Mouse (Mus musculus) 3134 (cell line): ENCODE results near the gene Igdcc4.

Experiments
- DNase-seq: peaks from one replicate; pipeline ENCODE4 v3.0.0-alpha.2; 2011; ENCODE audit warnings: low spot score; ENCODE audit not compliant: insufficient read length; ENCODE audit errors: extremely low read depth

Gene Igdcc4

DNA sequence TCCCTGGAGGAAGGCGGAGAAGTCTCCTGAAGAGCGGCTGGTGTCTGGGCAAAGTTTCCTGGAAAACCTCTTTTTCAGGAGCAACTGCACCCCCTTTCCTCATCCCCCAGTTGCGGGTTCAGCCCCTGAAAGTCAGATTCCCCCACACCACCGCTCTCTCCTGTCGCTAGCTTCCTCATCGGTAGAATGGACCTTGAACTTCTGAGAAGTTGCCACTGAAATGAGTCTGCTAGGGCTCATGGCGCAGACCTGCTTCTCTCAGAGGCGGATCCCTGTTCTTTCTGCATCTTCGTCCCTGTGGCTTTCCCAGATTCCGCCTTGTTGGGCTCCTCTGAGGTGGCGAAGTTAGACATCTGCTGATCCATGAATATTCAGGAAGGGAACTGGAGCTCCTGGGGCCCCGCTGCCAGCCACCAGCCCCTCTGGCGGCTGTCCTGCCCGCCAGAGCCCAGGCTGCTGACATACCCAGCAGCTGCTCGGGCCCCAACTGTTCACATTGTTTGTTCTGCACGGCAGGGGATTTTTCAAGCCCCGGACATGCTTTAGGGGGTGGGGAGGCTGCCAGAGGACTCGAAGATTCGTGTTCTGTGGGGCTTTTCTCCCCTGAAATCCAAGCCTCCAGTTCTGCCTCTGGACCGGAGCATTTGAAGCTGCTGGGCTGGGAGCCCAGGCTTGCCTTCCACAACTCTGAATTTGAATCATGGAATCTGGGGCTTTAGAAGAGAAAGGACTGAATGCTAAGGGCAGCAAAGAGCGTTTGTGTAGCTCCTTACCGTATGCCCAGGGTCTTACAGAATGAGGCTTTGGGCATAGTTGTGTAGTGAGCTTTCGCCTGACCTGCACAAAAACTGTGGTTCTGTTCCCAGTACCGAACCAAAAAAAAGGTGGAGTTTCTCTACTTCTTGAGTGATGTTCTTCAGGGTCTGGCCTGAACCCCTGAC is 8.1 kb downstream of the Igdcc4 start:
- no peak for DNase-seq

DNA sequence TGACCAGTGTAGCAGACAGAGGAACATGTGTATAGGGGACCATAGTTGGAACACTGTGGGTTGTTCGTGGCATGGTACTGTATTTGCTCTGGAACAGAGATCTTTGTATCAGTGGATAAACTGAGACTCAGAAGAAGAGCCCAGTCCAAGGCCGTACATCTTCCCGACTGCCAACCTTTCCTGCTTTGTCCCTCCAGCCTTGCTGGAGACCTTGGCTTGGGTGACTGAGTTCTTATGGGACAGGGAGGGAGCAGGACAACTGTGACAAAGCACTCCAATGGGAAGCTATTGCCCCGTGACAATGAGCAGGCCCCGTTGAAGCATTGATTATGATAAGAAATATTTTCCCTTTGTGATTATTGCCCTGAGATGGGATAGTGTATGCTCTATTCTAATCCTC is 10.4 kb downstream of the Igdcc4 start:
- no peak for DNase-seq

DNA sequence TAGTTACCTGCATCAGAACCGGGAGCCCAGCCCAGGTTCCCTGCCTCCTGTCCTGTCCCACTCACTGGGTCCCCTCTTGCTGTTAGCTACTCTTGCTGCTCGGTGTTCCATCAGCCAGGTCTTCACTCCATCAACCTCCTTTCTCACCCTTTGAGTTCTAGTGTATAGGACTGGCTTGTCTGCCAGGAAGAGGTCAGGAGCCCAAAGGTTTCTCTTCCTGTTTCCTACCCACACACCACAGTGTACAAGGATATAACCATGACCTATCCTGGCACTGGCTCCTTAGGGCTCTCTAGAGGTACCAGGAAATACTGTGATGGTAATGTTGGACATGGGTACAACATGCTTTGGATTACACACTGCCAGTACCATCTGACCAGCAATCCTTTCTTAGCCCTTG is 12.4 kb downstream of the Igdcc4 start:
- no peak for DNase-seq

DNA sequence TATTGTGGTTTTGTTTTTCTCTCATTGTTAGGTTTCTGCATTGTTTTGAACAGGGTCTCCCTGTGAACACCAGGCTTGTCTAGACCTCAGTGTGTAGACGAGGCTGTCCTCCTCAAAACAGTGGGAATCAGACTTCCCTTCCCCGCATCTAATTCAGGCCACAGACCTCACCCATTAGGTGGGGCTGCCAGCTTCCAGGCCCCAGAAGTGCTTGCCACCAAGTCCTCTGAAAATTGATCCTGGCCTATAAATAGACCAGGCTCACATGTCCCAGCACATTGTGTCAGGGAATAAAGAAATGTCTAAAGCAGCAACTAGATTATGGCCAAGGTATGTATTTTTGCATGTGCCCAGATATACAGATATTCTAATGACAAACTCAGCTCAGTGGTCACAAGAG is 14.6 kb downstream of the Igdcc4 start:
- DNase-seq = no peak

DNA sequence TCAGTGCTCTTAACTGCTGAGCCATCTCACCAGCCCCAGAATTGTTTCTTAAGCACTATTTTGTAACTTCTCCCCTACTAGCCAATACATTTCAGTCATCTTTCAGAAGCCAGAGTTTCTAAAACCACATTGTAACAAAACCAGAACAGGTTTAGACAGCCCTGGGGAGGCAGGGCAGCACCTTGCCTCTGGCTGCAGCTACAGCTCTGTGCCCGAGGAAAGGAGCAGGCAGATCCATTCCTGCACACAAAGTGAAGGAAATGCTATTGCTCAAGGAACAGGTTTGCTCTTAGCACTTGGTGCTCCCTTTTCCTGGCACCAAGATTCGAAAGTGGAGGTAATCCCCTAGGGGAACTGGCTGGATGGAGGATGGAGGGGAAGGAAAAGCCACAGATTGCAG is 16.2 kb downstream of the Igdcc4 start:
- DNase-seq = no peak

DNA sequence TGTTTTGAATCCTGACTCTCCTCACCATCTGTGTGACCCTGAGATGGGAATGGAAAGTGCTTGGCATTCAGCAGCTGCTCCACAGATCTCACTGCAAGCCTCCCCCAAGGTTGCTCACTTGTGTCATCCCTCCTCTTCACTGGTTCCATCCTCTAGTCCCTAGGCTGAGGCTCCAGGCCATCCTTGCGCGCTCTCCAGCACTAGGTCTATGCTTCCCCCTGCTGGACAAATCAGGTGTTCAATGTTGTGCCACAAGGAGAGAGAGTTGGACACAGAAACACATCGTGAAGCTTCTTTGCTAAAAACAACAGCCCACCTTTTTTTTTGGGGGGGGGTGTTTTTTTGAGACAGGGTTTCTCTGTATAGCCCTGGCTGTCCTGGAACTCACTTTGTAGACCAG is 19.6 kb downstream of the Igdcc4 start:
- DNase-seq = no peak

DNA sequence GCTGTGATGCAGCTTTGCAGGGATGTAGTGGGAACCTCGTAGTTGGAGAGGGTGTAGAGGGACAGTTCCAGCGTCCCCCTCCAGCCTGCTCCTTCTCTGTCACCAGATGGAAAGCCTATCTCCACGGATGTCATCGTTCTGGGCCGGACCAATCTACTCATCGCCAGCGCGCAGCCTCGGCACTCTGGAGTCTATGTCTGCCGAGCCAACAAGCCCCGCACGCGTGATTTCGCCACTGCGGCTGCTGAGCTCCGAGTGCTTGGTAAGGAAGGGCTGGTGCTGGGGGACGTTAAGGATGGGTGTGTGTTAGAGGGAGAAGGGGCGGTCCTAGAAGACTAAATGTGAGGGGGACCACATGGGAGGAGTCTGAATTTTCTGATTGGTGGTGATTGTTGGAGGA is 21.3 kb downstream of the Igdcc4 start:
- no peak for DNase-seq

DNA sequence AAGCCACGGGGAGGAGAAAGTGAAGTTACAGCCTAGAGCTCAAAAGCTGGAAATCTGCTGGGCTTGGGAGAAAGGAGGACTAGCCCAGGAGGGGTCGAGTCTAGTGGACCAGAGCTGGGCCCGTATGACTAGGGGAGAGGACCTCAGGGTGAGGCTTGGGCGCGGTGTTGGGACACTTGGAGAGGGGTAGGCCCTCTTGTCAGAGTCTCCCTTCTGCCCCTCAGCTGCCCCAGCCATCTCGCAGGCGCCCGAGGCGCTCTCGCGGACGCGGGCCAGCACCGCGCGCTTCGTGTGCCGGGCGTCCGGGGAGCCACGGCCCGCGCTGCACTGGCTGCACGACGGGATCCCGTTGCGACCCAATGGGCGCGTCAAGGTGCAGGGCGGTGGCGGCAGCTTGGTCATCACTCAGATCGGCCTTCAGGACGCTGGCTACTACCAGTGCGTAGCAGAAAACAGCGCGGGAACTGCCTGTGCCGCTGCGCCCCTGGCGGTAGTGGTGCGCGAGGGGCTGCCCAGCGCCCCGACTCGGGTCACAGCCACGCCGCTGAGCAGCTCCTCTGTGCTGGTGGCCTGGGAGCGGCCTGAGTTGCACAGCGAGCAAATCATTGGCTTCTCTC is 22.4 kb downstream of the Igdcc4 start:
- no peak for DNase-seq

DNA sequence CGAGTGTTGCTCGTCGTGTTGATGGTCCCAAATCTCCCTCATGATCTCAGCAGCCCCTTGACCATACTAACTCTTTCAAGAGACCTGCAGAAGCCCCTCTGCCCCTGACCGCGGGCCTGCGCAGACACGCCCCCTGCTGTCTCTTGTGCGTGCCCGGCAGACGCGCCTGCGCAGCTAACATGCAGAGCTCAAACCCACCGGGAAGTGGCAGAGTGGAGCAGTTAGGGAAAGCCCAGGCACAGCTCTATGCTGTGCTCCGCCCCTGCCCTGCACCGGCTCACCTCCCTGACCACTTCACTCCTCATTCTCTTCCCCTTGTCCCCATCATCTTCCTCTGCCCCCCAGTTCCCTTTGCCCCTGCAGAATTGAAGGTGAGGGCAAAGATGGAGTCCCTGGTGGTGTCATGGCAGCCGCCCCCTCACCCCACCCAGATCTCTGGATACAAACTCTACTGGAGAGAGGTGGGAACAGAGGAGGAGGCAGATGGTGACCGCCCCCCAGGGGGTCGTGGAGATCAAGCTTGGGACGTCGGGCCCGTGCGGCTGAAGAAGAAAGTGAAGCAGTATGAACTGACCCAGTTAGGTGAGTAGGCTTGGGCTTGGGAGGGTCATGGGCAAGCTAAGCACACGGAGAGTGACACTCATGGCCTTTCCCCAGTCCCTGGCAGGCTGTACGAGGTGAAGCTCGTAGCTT is 27.0 kb downstream of the Igdcc4 start:
- no peak for DNase-seq

DNA sequence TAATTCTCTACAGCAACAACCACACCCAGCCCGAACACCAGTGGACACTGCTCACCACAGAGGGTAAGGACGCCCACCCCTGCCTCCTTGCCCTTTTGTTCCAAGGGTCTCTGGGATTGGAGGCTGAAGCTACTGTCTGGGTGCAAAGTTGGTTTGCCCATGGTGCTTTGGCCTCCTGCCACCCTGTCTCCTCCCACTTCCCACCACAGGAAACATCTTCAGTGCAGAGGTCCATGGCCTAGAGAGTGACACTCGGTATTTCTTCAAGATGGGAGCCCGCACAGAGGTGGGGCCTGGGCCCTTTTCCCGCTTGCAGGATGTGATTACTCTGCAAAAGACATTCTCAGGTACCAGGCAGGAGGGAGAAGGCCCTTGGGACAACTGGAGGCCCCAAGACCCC is 30.4 kb downstream of the Igdcc4 start:
- no peak for DNase-seq

DNA sequence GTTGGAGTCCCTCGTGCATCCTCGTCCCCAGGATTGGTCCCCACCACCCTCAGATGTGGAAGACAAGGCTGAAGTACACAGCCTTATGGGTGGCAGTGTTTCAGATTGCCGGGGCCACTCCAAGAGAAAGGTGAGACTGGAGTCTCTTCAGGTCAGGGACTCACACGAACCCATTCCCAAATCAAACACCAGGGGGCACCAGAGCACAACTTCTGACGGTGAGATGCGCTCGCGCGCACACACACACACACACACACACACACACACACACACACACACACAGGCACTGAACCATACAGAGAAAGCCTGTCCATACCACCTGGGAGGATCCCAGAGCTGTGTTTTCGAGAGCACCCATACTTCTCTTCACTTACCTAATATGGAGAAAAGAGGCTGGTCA is 32.5 kb downstream of the Igdcc4 start:
- peak; percentile 35 for DNase-seq

DNA sequence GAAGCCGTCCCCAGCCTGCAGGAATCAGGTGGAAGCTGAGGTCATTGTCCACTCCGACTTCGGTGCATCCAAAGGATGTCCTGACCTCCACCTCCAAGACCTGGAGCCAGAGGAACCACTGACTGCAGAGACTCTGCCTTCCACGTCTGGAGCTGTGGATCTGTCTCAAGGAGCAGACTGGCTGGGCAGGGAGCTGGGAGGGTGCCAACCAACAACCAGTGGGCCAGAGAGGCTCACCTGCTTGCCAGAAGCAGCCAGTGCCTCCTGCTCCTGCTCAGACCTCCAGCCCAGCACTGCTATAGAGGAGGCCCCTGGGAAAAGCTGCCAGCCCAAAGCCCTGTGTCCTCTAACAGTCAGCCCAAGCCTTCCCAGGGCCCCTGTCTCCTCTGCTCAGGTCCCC is 33.8 kb downstream of the Igdcc4 start:
- no peak for DNase-seq

DNA sequence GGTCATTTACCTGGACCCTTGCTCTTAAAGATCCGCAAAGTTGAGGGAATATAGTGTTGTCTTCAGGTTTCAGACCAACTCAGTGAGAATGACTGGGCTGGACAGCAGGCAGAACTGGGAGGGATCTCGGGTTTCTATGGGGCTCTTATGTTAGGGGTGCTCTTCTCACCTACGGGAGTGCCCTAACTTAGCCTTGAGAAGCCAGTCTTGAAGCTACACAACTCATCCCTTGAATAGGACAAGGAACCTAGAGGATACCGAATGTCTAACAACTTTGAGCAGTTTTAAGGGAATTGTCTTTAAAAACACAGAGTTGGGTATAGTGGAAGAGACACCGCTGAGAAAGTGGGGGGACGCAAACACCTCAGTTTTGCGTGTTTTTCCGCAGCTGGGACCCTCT is 39.2 kb downstream of the Igdcc4 start:
- no peak for DNase-seq

DNA sequence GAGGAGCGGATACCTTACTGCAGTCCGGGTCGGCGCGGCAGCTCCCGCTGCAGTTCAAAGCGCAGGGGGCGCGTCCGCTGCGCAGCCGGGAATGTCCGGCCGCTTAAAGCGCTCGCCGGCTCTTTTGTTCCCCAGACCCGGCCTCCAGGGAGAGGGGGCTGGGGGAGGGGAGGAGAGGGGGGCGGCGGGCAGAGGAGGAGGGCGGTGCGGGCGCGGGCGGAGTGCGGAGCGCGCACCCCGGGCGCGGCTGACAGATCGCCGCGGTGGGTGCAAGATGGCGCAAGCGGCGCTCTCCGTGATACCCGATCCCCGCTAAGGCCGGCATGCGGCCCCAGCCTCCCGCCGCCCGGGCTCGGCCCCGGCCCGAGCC is 39.6 kb downstream of the Igdcc4 start, which contains the start of gene Igdcc3:
Gene Igdcc3 (plus strand): TSS at position 254 of the 370 bp plus-strand sequence.
- DNase-seq = no peak

DNA sequence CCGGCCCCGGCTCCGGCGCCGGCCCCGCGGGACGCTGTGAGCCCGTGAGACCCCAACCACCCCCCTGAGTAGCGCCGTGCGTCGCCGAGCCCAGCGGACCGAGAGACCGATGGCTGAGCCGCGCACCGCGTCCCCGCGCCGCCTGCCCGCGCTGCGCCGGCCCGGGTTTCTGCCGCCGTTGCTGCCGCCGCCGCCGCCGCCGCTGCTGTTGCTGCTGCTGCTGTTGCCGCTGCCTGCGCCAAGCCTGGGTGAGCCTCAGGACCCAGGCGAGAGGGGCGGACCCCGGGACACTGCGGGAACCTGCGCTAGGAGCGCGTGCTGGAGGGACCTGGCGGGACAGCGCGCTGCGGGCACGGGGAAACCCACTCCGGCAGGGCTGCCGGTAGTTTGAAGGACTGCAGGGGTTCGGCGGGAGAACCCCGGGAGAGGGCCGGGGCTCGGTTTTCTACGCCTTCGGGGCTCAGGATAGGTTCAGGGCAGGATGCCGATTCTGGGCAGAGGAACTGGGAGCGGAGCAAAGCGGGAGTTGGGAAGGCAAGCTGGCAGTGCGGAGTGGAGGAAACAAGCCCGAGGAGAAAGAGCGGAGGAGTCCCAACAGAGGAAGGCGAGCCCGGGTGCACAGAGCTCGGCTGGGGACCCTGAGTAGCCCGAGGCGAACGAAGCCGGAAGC is 40.2 kb downstream of the Igdcc4 start:
- DNase-seq = no peak

DNA sequence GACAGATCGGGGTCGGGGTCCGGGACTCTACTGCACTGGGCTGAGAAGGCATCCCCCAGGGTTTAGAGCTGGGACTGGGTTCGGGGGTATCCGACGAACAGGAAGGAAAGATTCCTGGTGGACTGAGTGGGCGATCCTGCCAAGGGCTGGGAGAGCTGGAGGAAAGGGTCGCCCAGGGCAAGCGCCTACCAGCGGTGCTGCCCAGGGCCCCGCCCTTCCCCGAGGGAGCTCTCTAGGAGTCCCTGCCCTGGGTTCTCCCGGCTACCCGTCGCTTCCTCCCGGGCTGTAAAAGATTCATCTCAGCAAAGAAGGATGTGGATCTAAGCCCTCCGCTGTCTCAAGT is 40.7 kb downstream of the Igdcc4 start:
- DNase-seq = no peak

DNA sequence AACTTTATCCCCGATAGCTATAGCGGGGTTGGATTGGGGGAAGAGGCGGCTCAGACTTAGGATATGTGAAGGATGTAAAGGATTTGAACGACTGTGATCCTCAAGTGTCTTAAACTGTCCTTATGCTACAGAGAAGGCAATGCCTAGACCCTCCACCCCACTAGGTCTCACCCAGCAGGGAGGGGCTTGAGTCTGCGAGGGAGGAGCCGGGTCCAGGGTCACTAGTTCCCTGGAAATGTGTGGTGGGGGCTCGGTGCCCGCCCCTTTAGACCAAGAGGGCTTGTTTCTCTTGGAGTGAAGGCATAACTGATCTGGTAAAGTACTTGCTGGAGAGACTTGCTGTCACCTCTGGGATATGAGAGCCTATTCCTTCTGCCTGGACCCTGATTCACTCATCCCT is 41.1 kb downstream of the Igdcc4 start:
- DNase-seq = no peak

DNA sequence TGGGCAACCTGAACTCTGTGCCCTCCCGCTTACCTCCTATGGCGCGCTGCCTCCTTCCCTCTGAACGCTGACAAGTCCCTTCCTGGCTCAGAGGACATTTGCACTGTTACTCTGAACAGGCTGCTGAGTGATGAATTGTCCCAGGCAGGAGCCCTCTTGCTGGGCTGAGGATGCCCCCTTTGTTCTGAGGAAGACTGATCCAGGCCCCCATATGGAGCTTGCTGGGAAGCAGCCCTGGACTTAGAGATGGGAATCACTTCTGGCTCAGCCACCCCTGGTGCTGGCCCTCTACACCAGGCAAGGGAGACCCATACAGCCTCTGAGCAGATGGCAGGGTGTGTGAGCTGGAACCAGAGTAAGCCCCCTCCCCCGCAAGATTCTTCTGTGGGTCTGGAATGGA is 44.7 kb downstream of the Igdcc4 start:
- DNase-seq = no peak

DNA sequence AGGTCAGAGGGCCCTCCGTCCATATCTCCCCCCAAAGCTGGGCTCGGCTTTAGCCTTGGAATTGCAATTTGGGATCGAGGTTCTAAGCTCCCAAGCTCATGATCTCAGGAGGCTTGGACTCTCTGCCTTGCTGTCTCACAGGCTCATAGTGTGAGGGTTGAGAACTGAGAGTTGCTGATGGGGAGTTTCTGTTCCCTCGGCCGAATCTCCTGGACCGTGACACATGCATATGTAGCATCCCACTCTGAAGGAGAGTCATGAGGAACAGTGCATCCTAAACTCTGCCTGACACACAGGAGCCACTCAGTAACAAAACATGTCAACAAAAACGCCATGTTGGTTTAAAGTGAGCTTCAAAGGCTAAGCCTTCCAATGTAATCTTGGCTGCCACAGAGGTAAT is 47.2 kb downstream of the Igdcc4 start:
- no peak for DNase-seq

DNA sequence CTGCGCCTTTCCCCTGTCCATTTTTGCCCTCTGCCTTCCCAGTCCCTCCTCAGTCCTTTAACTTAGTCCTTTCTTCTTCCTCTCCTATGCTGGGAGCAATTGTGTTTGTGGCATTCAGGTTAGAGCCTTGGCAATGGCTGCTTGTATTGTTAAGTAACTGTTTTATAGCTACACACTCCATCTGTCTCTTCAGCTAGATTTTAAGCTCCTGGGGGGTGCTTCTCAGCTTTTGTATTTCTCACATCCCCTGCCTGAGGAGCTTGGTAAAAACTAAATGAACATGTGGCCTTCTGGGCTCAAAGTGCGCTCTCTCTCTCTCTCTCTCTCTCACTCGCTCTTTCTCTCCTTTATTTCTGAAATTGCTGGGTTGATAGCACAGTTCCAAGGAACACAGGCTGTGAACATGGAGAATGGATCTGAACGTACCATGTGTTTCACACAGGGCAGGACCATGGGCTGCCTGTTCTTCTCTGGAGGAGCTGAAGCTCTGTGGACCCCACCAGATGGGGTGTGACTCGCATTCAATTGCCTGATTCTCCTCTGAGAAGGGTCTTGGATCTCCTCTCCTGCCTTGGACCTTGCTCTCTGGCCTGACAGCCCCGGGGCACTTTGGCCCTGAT is 51.5 kb downstream of the Igdcc4 start:
- no peak for DNase-seq

DNA sequence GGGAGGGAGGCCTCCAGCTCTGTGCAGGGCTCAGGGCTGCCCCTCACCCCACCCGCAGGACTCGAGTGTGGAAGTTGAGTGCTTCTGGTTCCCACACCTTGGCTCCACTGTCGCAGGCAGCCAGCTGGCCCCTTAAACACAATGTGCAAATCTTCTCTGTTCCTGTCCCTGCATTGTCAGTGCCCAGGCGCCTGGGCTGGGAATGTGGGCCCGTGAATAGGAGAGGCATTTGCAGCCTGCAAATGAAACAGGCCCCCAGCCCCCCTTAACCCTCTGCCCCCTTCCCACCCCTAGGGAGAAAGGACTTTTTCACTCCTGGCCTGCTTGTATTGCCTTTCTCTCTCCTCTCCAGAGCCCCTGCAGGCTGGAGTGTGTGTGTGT is 52.0 kb downstream of the Igdcc4 start:
- DNase-seq = no peak
